11 mouse cellular contexts compared by ENCODE assay signal in the genomic region with DNA sequence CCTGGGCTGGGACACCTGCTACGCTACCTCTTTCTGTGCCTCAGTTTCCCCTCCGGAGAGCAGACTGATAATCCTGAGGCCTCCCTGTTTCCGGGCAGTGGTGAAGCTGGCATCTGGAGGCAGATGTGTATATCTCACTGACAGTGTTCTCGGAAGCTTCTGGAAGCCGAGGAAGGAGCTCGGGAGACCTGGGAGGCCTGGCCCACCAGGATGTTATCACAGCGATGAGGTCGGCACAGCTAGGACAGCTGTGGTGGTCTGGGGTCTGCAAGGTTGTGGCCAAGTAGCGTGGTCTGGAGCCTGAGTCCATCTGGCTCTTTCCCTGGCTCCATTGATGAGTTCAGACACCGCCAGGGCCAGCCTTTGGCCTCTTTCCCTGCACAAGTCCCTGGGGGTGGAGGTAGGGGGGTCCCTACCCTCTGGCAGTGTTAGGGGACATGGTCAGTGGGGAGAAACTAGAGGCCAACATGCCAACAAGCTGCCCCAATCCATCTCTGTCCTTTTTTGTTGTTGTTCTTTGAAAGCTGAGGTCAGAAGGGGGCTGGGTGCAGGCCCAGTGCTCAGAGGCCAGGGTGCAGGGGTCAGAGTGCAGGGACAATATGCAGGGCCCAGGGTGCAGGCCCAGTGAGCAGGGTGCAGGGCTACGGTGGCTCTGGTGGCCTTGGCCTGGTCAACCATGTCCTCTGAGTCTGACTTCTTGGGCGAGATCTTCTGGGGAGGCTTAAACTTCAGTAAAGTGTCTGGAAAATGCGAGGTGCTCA. TPM values are rescaled to one million over a fixed set of nuclear protein-coding genes. Genes with fewer than 3 reads are reported as not detected.
A peak's percentile ranks its signal among the peaks of the same experiment; 100 is the strongest.
DNase-seq lines count a peak whose midpoint lies in the region; ATAC-seq and TF ChIP-seq lines count a peak whose summit lies in the region.
"Had no signal": no experiment of that assay in that cellular context is flagged by ENCODE, and none has a peak within 500 bp of the region (broad histone marks: within the 10 kb centered on the region; RNA-seq: fewer than 3 reads in every experiment).

No protein-coding gene starts in this region.

- 76% methylated on average over 13 of the region's 13 CpGs for WGBS in hindbrain, embryonic 10.5 days
- 80% methylated on average over 13 of the region's 13 CpGs for WGBS in hindbrain, embryonic 13.5 days
- WGBS in neural tube, embryonic 11.5 days, result 66% methylated on average over 13 of the region's 13 CpGs
- WGBS in limb, embryonic 14.5 days, result 55% methylated on average over 13 of the region's 13 CpGs

- no peaks in the 10 kb centered on the region for H3K9me3 ChIP-seq in hindbrain, embryonic 10.5 days
- no peaks in the 10 kb centered on the region for H3K9me3 ChIP-seq in hindbrain, embryonic 13.5 days
- no peaks in the 10 kb centered on the region for H3K9me3 ChIP-seq in neural tube, embryonic 11.5 days (ENCODE audit: control insufficient read depth, low read length)
- no peaks in the 10 kb centered on the region for H3K9me3 ChIP-seq in limb, embryonic 14.5 days (ENCODE audit: control insufficient read depth, low read length)
- H3K9me3 ChIP-seq: neural tube, embryonic 13.5 days had no signal

- peaks cover 60% of the 10 kb centered on the region for H3K4me1 ChIP-seq in hindbrain, embryonic 10.5 days (replicated peaks)
- H3K4me1 ChIP-seq in hindbrain, embryonic 13.5 days (replicated peaks), result peaks cover 39% of the 10 kb centered on the region
- H3K4me1 ChIP-seq in neural tube, embryonic 11.5 days (ENCODE audit: control insufficient read depth, insufficient read depth, low read length), result peaks cover 17% of the 10 kb centered on the region
- H3K4me1 ChIP-seq in limb, embryonic 14.5 days (ENCODE audit: control insufficient read depth, insufficient read depth, low read length), result peaks cover 68% of the 10 kb centered on the region

- H3K4me2 ChIP-seq in hindbrain, embryonic 13.5 days, result no peak overlapping the region
- no peak overlapping the region for H3K4me2 ChIP-seq in neural tube, embryonic 11.5 days (ENCODE audit: low read depth)
- H3K4me2 ChIP-seq in limb, embryonic 14.5 days (replicated peaks; ENCODE audit: low read depth, low read length, severe bottlenecking), result peak overlapping the region; percentile 22; the same call in 1 of the 2 replicates
- H3K4me2 ChIP-seq: midbrain, embryonic 11.5 days had no signal

- no peak overlapping the region for H3K9ac ChIP-seq in hindbrain, embryonic 13.5 days
- H3K9ac ChIP-seq in neural tube, embryonic 11.5 days (ENCODE audit: low read length), result no peak overlapping the region
- no peak overlapping the region for H3K9ac ChIP-seq in limb, embryonic 14.5 days (ENCODE audit: low read depth, low read length, severe bottlenecking)

- no peaks in the 10 kb centered on the region for H3K36me3 ChIP-seq in hindbrain, embryonic 10.5 days
- no peaks in the 10 kb centered on the region for H3K36me3 ChIP-seq in hindbrain, embryonic 13.5 days
- H3K36me3 ChIP-seq in neural tube, embryonic 11.5 days (ENCODE audit: control insufficient read depth, insufficient read depth, low read length), result no peaks in the 10 kb centered on the region
- no peaks in the 10 kb centered on the region for H3K36me3 ChIP-seq in limb, embryonic 14.5 days (ENCODE audit: control insufficient read depth, insufficient read depth, low read length)
- H3K36me3 ChIP-seq: neural tube, embryonic 13.5 days had no signal

- no peak overlapping the region for H3K4me3 ChIP-seq in hindbrain, embryonic 10.5 days
- H3K4me3 ChIP-seq in hindbrain, embryonic 13.5 days, result no peak overlapping the region
- no peak overlapping the region for H3K4me3 ChIP-seq in neural tube, embryonic 11.5 days (ENCODE audit: low read depth, low read length)
- H3K4me3 ChIP-seq in limb, embryonic 14.5 days (replicated peaks; ENCODE audit: low read length), result no peak overlapping the region
- H3K4me3 ChIP-seq: neural tube, embryonic 13.5 days had no signal

- H3K27me3 ChIP-seq in hindbrain, embryonic 10.5 days (ENCODE audit: insufficient read depth, poor library complexity, severe bottlenecking), result peaks cover 25% of the 10 kb centered on the region; the same call in 1 of the 2 replicates
- H3K27me3 ChIP-seq in hindbrain, embryonic 13.5 days, result peaks cover 18% of the 10 kb centered on the region
- no peaks in the 10 kb centered on the region for H3K27me3 ChIP-seq in neural tube, embryonic 11.5 days (ENCODE audit: control insufficient read depth, insufficient read depth, low read length)
- H3K27me3 ChIP-seq in limb, embryonic 14.5 days (ENCODE audit: control insufficient read depth, insufficient read depth, low read length), result no peaks in the 10 kb centered on the region

- no peak for TF ChIP-seq POLR2A in limb, embryonic 14.5 days (IDR thresholded peaks at IDR 0.05; ENCODE audit: borderline replicate concordance, extremely low read depth, insufficient read depth, insufficient read length)

- H3K27ac ChIP-seq in hindbrain, embryonic 10.5 days, result peak overlapping the region; percentile 75
- H3K27ac ChIP-seq in hindbrain, embryonic 13.5 days, result no peak overlapping the region
- H3K27ac ChIP-seq in neural tube, embryonic 11.5 days (ENCODE audit: low read depth, low read length), result 0 out of 2 replicates have a peak overlapping the region, but pooled peaks have one; percentile 23
- H3K27ac ChIP-seq in limb, embryonic 14.5 days (replicated peaks; ENCODE audit: low read depth, low read length), result peak overlapping the region; percentile 84

- ATAC-seq in hindbrain, embryonic 13.5 days (ENCODE audit: low FRiP score), result no peak
- no peak for ATAC-seq in neural tube, embryonic 11.5 days (ENCODE audit: insufficient read depth, low FRiP score, low TSS enrichment)
- ATAC-seq in limb, embryonic 14.5 days (ENCODE audit: low FRiP score, low read depth), result no peak
- no peak for ATAC-seq in erythroid progenitor cell, adult 5-6 weeks (replicated peaks; ENCODE audit: low FRiP score, poor library complexity, severe bottlenecking)

- DNase-seq in hindbrain, embryonic 10.5 days (ENCODE audit: low spot score), result no peak
- DNase-seq in neural tube, embryonic 11.5 days (ENCODE audit: low spot score), result no peak
- no peak for DNase-seq in neural tube, embryonic 10.5 days (ENCODE audit: extremely low spot score, low spot score)
- no peak for DNase-seq in limb, embryonic 14.5 days (ENCODE audit: low spot score)
- DNase-seq in layer of hippocampus, postnatal 10 days (ENCODE audit: low spot score in 2 of 2), result no peak
- DNase-seq: cerebellum, postnatal 36 days; right cerebral cortex, postnatal 14 days had no signal

RNA-seq across cellular contexts. Expression of gene Snai1, which starts 26.7 kb away (rescaled TPM):
- 45.3 and 45.5 TPM in 2 replicates for polyA plus RNA-seq in hindbrain, embryonic 10.5 days (2016; fragmentation: Nextera tagmentation; extraction: Ambion mirVana)
- polyA plus RNA-seq in hindbrain, embryonic 13.5 days (2015; fragmentation: Nextera tagmentation; extraction: Ambion mirVana), result 7.5 and 7.9 TPM in 2 replicates
- polyA plus RNA-seq in neural tube, embryonic 11.5 days (2014; fragmentation: Nextera tagmentation; extraction: Ambion mirVana), result 32.3 and 39.7 TPM in 2 replicates
- polyA plus RNA-seq in limb, embryonic 14.5 days (2012; rRNA removed), result 123 and 187 TPM in 2 replicates
- 67.9 and 69.1 TPM in 2 replicates for polyA plus RNA-seq in limb, embryonic 14.5 days (2014; fragmentation: Nextera tagmentation; extraction: Ambion mirVana)
- not detected in 2 replicates for total RNA-seq in erythroid progenitor cell, adult 5-6 weeks (2015; ENCODE audit: low replicate concordance)
- total RNA-seq in erythroid progenitor cell, adult 5-6 weeks (2017; ENCODE audit: low replicate concordance), result not detected in 2 replicates
- 1 to 10 TPM; 1.5 to 1.7 TPM for total RNA-seq in layer of hippocampus, postnatal 10 days (2021)
